Mouse (Mus musculus) bone marrow macrophage, adult 2 months (primary cell): ENCODE measurements around the gene Megf11.

Experiments used
- CTCF ChIP-seq: IDR thresholded peaks from 2 replicates; pipeline ENCODE4 v1.5.1; 2012; ENCODE audit warnings: low read depth, mild to moderate bottlenecking, low read length, moderate library complexity
- POLR2A ChIP-seq: IDR thresholded peaks from 2 replicates; pipeline ENCODE4 v1.6.1; 2012; ENCODE audit warnings: mild to moderate bottlenecking, low read depth, low read length, borderline replicate concordance

DNA sequence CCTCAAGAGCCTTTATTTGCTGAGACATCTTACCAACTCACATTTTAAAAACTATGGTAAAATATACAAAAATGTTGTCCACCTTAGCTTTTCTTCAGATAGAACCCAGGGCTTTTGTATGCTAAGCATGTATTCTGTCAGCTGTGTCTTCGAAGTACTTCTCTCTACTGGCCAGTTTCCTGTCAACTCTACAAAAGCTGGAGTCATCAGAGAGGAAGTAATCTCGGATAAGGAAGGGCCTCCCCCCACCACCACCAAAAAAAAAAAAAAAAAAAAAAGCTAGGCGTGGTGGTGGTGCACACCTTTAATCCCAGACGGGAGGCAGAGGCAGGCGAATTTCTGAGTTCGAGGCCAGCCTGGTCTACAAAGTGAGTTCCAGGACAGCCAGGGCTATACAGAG, 363.9 kb downstream of the Megf11 start:
- TF ChIP-seq CTCF = no peak
- TF ChIP-seq POLR2A = no peak
